Mouse (Mus musculus) CH12.LX (cell line): ENCODE results near the gene Ferd3l. TPM values are rescaled to one million over a fixed set of nuclear protein-coding genes. Genes with fewer than 3 reads are reported as not detected.

Source experiments
- DNase-seq: peaks from one replicate; pipeline ENCODE4 v3.0.0-alpha.2; 2013; ENCODE audit errors: extremely low read depth
- H3K27ac ChIP-seq: 2 replicates; pipeline ENCODE4 v1.5.1; 2012; ENCODE audit warnings: low read depth, mild to moderate bottlenecking, control low read depth, moderate library complexity; ENCODE audit not compliant: insufficient read depth
- H3K27me3 ChIP-seq: replicated peaks from 2 replicates; pipeline ENCODE3; 2012; ENCODE audit warnings: inconsistent platforms
- H3K36me3 ChIP-seq, 2 experiments: replicated peaks in 1 of 2; 2 replicates each; pipeline versions ENCODE3 to v1.6.1; 2012; ENCODE audit warnings: inconsistent platforms in 1 of 2, low read length in 1 of 2, mild to moderate bottlenecking in 1 of 2, mixed read lengths in 1 of 2, moderate library complexity in 1 of 2; ENCODE audit not compliant: control insufficient read depth in 1 of 2, insufficient read depth in 1 of 2
- H3K4me1 ChIP-seq, 2 experiments: 2 replicates each; pipeline ENCODE4 v1.6.1; 2012; ENCODE audit warnings: inconsistent platforms in 1 of 2, moderate library complexity in 1 of 2; ENCODE audit not compliant: insufficient read depth in 2 of 2, control insufficient read depth in 1 of 2
- H3K4me2 ChIP-seq: 2 replicates; pipeline ENCODE4 v1.6.1; 2012; ENCODE audit warnings: low read depth, mild to moderate bottlenecking, control low read depth; ENCODE audit not compliant: poor library complexity, insufficient read depth, severe bottlenecking
- H3K4me3 ChIP-seq, 3 experiments: fragments of 150-350 bp in 1 of 3; sonication (generic) in 1 of 3; replicated peaks in 1 of 3; 2 replicates each; pipeline versions ENCODE3 to v1.5.1; 2011 to 2012; ENCODE audit warnings: low read depth in 2 of 3, low read length in 2 of 3, mild to moderate bottlenecking in 2 of 3, moderate library complexity in 2 of 3, control low read depth in 1 of 3, improper control_type of control experiment in 1 of 3, inconsistent platforms in 1 of 3, mixed read lengths in 1 of 3; ENCODE audit not compliant: poor library complexity in 1 of 3
- H3K79me2 ChIP-seq: replicated peaks from 2 replicates; pipeline ENCODE4 v1.6.1; 2012; ENCODE audit warnings: mild to moderate bottlenecking, moderate library complexity; ENCODE audit not compliant: control insufficient read depth, poor library complexity, insufficient read depth, severe bottlenecking; ENCODE audit errors: extremely low read depth
- H3K9ac ChIP-seq: 2 replicates; pipeline ENCODE4 v1.6.1; 2012; ENCODE audit warnings: low read depth, mild to moderate bottlenecking, control low read depth, moderate library complexity; ENCODE audit not compliant: insufficient read depth
- H3K9me3 ChIP-seq: replicated peaks from 2 replicates; pipeline ENCODE3; 2012; ENCODE audit warnings: low read length, inconsistent platforms, mixed read lengths
- CHD2 ChIP-seq: IDR thresholded peaks from 2 replicates; pipeline ENCODE4 v1.6.1; 2011; ENCODE audit warnings: low read length, improper control_type of control experiment
- CTCF ChIP-seq, 2 experiments: IDR thresholded peaks in 1 of 2; conservative IDR thresholded peaks in 1 of 2; 2 replicates each; pipeline ENCODE4 v1.5.1; 2011 to 2012; ENCODE audit warnings: low read depth in 2 of 2, low read length in 2 of 2, improper control_type of control experiment in 1 of 2, inconsistent platforms in 1 of 2, mild to moderate bottlenecking in 1 of 2, moderate library complexity in 1 of 2
- E2F4 ChIP-seq: IDR thresholded peaks from 2 replicates; pipeline ENCODE4 v1.6.1; 2011; ENCODE audit warnings: low read depth, low read length, improper control_type of control experiment; ENCODE audit not compliant: insufficient replicate concordance
- EP300 ChIP-seq: IDR thresholded peaks from 2 replicates; pipeline ENCODE4 v1.6.1; 2011; ENCODE audit warnings: low read length, improper control_type of control experiment
- ETS1 ChIP-seq: conservative IDR thresholded peaks from 2 replicates; pipeline ENCODE4 v1.6.1; 2012; ENCODE audit warnings: low read depth, mild to moderate bottlenecking, inconsistent platforms, low read length, improper control_type of control experiment, moderate library complexity
- GABPA ChIP-seq: IDR thresholded peaks from 2 replicates; pipeline ENCODE4 v1.6.1; 2012; ENCODE audit warnings: low read depth, low read length, improper control_type of control experiment, inconsistent platforms; ENCODE audit not compliant: insufficient replicate concordance
- IRF4 ChIP-seq: IDR thresholded peaks from 2 replicates; pipeline ENCODE4 v1.6.1; 2014; ENCODE audit warnings: low read depth, mild to moderate bottlenecking, inconsistent platforms, low read length, improper control_type of control experiment
- JUN ChIP-seq: IDR thresholded peaks from 2 replicates; pipeline ENCODE4 v1.6.1; 2011; ENCODE audit warnings: low read depth, mild to moderate bottlenecking, low read length, improper control_type of control experiment, moderate library complexity; ENCODE audit not compliant: insufficient read depth
- JUND ChIP-seq: conservative IDR thresholded peaks from 2 replicates; pipeline ENCODE4 v1.6.1; 2011; ENCODE audit warnings: low read depth, low read length, improper control_type of control experiment
- MAFK ChIP-seq: IDR thresholded peaks from 2 replicates; pipeline ENCODE4 v1.6.1; 2011; ENCODE audit warnings: low read length, improper control_type of control experiment; ENCODE audit not compliant: insufficient replicate concordance
- MEF2A ChIP-seq: IDR thresholded peaks from 2 replicates; pipeline ENCODE4 v1.6.1; 2014; ENCODE audit warnings: low read depth, mild to moderate bottlenecking, inconsistent platforms, low read length, improper control_type of control experiment, borderline replicate concordance
- MXI1 ChIP-seq: IDR thresholded peaks from 2 replicates; pipeline ENCODE4 v1.6.1; 2011; ENCODE audit warnings: mild to moderate bottlenecking, low read depth, low read length, improper control_type of control experiment
- MYC ChIP-seq: IDR thresholded peaks from 2 replicates; pipeline ENCODE4 v1.6.1; 2011; ENCODE audit warnings: low read depth, mild to moderate bottlenecking, improper control_type of control experiment, low read length
- NELFE ChIP-seq: IDR thresholded peaks from 2 replicates; pipeline ENCODE4 v1.6.1; 2011; ENCODE audit warnings: low read depth, low read length, improper control_type of control experiment
- POLR2AphosphoS2 ChIP-seq: IDR thresholded peaks from 2 replicates; pipeline ENCODE4 v1.6.1; 2011; ENCODE audit warnings: low read depth, low read length, improper control_type of control experiment
- SIN3A ChIP-seq: IDR thresholded peaks from 2 replicates; pipeline ENCODE4 v1.6.1; 2012; ENCODE audit warnings: low read length, improper control_type of control experiment, inconsistent platforms
- USF1 ChIP-seq: IDR thresholded peaks from 2 replicates; pipeline ENCODE4 v1.6.1; 2014; ENCODE audit warnings: low read depth, mild to moderate bottlenecking, inconsistent platforms, low read length, improper control_type of control experiment
- ZMIZ1 ChIP-seq: IDR thresholded peaks from 2 replicates; pipeline ENCODE4 v1.6.1; 2012; ENCODE audit warnings: low read depth, mild to moderate bottlenecking, inconsistent platforms, low read length, improper control_type of control experiment
- ZNF384 ChIP-seq: IDR thresholded peaks from 2 replicates; pipeline ENCODE4 v1.6.1; 2012; ENCODE audit warnings: low read depth, low read length, improper control_type of control experiment, inconsistent platforms
- dilution Hi-C: fragments of 300-500 bp; cut with MboI; formaldehyde crosslinking; loops from 2 replicates; pipeline ENCODE4 v1.14.3; 2020; ENCODE audit warnings: low sequenced_read_pairs; ENCODE audit not compliant: extremely low pct_unique_long_range_greater_than_20kb, extremely low pct_ligation_motif_present
- in situ Hi-C: fragments of 300-500 bp; cut with MboI; formaldehyde crosslinking; loops from 3 replicates; pipeline ENCODE4 v1.14.3; 2019; ENCODE audit warnings: low sequenced_read_pairs, low pct_ligation_motif_present, low pct_unique_long_range_greater_than_20kb, mixed read lengths
- polyA plus RNA-seq: library from polyadenylated mRNA; unstranded; fragments of >175 nt; gene quantifications from 2 replicates; pipeline ENCODE4 v1.2.1, GENCODE M21; 2012; ENCODE audit warnings: low read depth; ENCODE audit not compliant: insufficient read length
- total RNA-seq, 2 experiments: library from RNA; depleted of rRNA; stranded (reverse); fragments of 300-350 nt in 1 of 2; fragments of >200 nt in 1 of 2; gene quantifications; 2 replicates each; pipeline ENCODE4 v1.2.3; 2012 to 2014

Ferd3l gene
- total and polyA plus RNA-seq, 3 experiments: not detected

DNA sequence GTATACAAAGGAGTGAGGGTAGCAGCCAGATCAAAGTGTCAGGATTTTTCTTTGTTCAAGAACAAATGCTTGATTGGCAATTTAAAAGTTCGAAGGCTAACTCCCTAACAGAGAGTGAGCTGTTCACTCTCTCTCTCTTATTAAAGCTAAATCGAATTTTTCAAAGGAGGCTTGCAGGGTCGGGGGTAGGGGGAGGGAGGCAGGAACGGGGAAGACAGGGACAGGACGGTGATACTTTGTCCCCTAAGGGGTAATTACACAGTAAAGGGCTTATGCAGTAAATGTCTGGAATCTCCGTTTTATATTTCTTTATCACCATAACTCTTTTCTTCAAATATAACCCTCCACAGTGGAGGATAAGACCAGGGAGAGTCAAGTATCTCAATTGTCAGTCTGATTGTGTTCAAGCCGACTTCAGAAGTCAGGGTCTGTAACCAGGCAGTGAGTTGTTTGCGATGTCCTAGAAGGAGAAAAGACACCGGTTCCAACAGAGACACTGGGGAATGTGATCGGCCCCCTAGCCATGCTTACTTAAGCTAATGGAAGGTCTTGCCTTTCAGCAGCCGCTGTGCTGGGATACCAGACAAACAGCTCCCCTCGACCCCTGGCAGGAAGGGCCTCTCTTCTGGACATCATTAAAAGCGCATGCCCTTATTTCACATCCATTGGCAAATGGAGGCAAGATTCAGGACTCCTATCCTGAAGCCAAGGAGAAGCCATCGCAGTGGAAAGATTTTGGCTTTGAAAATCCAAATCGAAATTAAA lies 709 bp upstream of the Ferd3l start:
- no peak overlapping the region for H3K27ac ChIP-seq
- dilution Hi-C loops (no loop called here), in situ Hi-C loops (no loop called here)
- no peaks in the 10 kb centered on the region for H3K4me1 ChIP-seq
- no peak overlapping the region for H3K9ac ChIP-seq
- no peaks in the 10 kb centered on the region for H3K9me3 ChIP-seq
- no peaks in the 10 kb centered on the region for H3K36me3 ChIP-seq
- H3K4me3 ChIP-seq: no peak overlapping the region
- no peak for TF ChIP-seq MAFK
- no peak for TF ChIP-seq ZMIZ1
- TF ChIP-seq MYC: no peak
- TF ChIP-seq CTCF (conservative IDR thresholded peaks at IDR 0.05 in 1 of 2, IDR thresholded peaks at IDR 0.05 in 1 of 2; ENCODE audit: low read depth in 2 of 2, low read length in 2 of 2): no peak
- TF ChIP-seq MXI1: no peak
- no peak for TF ChIP-seq NELFE
- TF ChIP-seq JUN: no peak
- no peak for TF ChIP-seq JUND
- TF ChIP-seq E2F4: no peak
- no peak for TF ChIP-seq MEF2A
- no peak for TF ChIP-seq POLR2AphosphoS2
- no peak for TF ChIP-seq GABPA
- TF ChIP-seq USF1: no peak
- TF ChIP-seq EP300: no peak
- no peak for TF ChIP-seq ETS1
- no peak for TF ChIP-seq IRF4
- TF ChIP-seq ZNF384: no peak
- no peaks in the 10 kb centered on the region for H3K27me3 ChIP-seq
- no peaks in the 10 kb centered on the region for H3K79me2 ChIP-seq
- no peak overlapping the region for H3K4me2 ChIP-seq
- DNase-seq: no peak

- Histone ChIP-seq H3K4me3 (no peak overlapping the region), H3K36me3 (no peaks in the 10 kb centered on the region), H3K4me2 (no peak overlapping the region), H3K27ac (no peak overlapping the region), H3K9me3 (peaks cover 10% of the 10 kb centered on the region), H3K27me3 (no peaks in the 10 kb centered on the region), H3K9ac (no peak overlapping the region), H3K79me2 (no peaks in the 10 kb centered on the region), H3K4me1 (no peaks in the 10 kb centered on the region)
- TF ChIP-seq CHD2: no peak
- TF ChIP-seq CTCF (conservative IDR thresholded peaks at IDR 0.05 in 1 of 2, IDR thresholded peaks at IDR 0.05 in 1 of 2; ENCODE audit: low read depth in 2 of 2, low read length in 2 of 2): peak in 1 of 2 experiments; percentile 20; a peak in 1 of 4 replicates
- no peak for TF ChIP-seq SIN3A
- TF ChIP-seq ZNF384: no peak
- dilution Hi-C loops: no loop called here
- DNase-seq: no peak
- in situ Hi-C loops: no loop called here
These were observed 24.6 kb downstream of the Ferd3l start for GRCm38 (mm10) chr12:33952843-33953242.
